Mouse (Mus musculus) cortical plate, adult 2 months (tissue): ENCODE measurements around the gene Olfr432.

ENCODE experiments used
- CTCF ChIP-seq: fragments of 200-500 bp; IDR thresholded peaks from 2 replicates; pipeline ENCODE4 v1.5.1; 2011; ENCODE audit warnings: mild to moderate bottlenecking, control low read depth, low read length; ENCODE audit not compliant: insufficient read depth; ENCODE audit errors: extremely low read depth
- POLR2A ChIP-seq: fragments of 200-500 bp; IDR thresholded peaks from 2 replicates; pipeline ENCODE4 v1.6.1; 2011; ENCODE audit warnings: mild to moderate bottlenecking, low read length, control low read depth; ENCODE audit not compliant: insufficient read depth; ENCODE audit errors: extremely low read depth

DNA sequence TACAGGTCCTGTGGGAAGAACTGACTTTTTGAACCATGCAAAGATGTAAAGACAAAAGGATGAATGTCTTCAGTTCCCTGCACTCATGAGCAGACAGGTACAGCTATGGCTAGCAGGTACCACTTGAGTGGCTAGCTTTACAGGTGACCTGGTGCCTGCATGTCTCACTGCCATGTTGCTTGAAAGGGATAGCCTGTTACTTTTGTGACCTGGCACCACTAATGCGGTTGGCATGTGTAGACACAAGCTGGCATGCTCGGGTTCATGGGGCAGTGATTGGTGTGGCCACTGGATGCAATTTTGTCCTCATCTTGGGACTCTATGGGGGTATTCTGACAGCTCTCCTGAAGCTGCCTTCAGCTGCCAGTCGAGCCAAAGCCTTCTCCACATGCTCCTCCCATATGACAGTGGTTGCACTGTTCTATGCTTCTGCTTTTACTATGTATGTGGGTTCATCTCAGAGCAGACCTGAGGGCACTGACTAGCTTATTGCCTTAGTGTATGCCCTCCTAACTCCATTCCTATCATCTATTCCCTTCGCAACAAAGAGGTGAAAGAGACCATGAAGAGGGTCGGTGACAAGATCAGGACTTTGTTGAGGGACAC lies 3.0 kb downstream of the Olfr432 start:
- TF ChIP-seq POLR2A (no peak), CTCF (no peak)
